ENCODE assay signal across 26 mouse cellular contexts in the genomic region with DNA sequence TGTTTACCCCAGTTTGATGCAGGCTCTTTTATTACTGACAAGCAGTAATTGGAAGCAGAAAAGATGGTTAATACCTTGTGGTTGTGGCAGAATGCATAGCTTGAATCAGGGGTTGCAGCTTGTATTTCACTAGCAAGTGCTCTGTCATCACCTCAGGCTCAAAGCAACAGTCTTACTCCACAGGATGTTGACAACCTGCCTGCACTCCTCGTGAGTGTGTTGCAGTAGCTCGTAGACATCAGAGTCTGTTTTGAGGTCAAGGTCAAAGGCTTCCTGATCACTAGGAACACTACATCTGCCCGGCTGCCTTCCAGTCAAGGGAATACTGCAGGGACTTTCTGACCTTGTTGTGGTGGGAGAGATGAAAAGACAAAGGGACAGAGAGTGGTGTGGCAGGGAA. TPM values are rescaled to one million over a fixed set of nuclear protein-coding genes. Genes with fewer than 3 reads are reported as not detected.
DNase-seq lines count a peak whose midpoint lies in the region; ATAC-seq lines count a peak whose summit lies in the region.
"Had no signal": no experiment of that assay in that cellular context is flagged by ENCODE, and none has a peak within 500 bp of the region (broad histone marks: within the 10 kb centered on the region; RNA-seq: fewer than 3 reads in every experiment).

No protein-coding gene starts in this region.

- peaks cover 4% of the 10 kb centered on the region; the same call in 1 of the 2 replicates for H3K36me3 ChIP-seq in heart, embryonic 12.5 days
- H3K36me3 ChIP-seq: heart, embryonic 10.5 days; liver, embryonic 13.5 days; midbrain, embryonic 13.5 days had no signal

- peaks cover 32% of the 10 kb centered on the region for H3K4me1 ChIP-seq in heart, embryonic 12.5 days (replicated peaks)

- H3K27ac ChIP-seq in heart, embryonic 12.5 days (ENCODE audit: poor library complexity, severe bottlenecking), result peak overlapping the region; percentile 29; the same call in 1 of the 2 replicates
- H3K27ac ChIP-seq: heart, embryonic 10.5 days; hindbrain, postnatal 0 days; limb, embryonic 13.5 days; liver, embryonic 13.5 days; midbrain, embryonic 13.5 days had no signal

- H3K27me3 ChIP-seq in heart, embryonic 12.5 days (replicated peaks), result no peaks in the 10 kb centered on the region
- H3K27me3 ChIP-seq: limb, embryonic 13.5 days; liver, embryonic 13.5 days; megakaryocyte, embryonic 14.5 days; midbrain, embryonic 13.5 days; Patski had no signal

- DNase-seq in heart, adult 8-10 months (ENCODE audit: low spot score), result no peak
- DNase-seq in CD4-positive helper T cell, adult 2 months (ENCODE audit: low read depth, low spot score), result peak; percentile 33
- DNase-seq in naive thymus-derived CD4-positive, alpha-beta T cell, adult 2 months (ENCODE audit: low read depth), result peak; percentile 65
- DNase-seq in spleen, postnatal 36 days (ENCODE audit: low spot score in 2 of 2), result no peak
- no peak for DNase-seq in cerebellum, adult 11 months
- DNase-seq: adrenal gland, adult 8-10 months; B cell, adult 2 months; cerebellum, adult 8-10 months; gastrocnemius, postnatal 25 days; heart, postnatal 10 days; kidney, adult 11 months; kidney, postnatal 4 days; liver, embryonic 13.5 days; lung, adult 2 months; right cerebral cortex, postnatal 25 days; spleen, adult 18-20 months; thymus, postnatal 36 days had no signal

- ATAC-seq in heart, embryonic 12.5 days (ENCODE audit: insufficient number of reproducible peaks, low FRiP score), result no peak
- peak; percentile 65 for ATAC-seq in activated CD4-positive, CD25-positive, alpha-beta regulatory T cell, adult 4 months
- ATAC-seq: forebrain, embryonic 16.5 days; hindbrain, postnatal 0 days; midbrain, embryonic 13.5 days; Patski had no signal

- H3K9ac ChIP-seq in heart, embryonic 12.5 days, result no peak overlapping the region
- H3K9ac ChIP-seq: limb, embryonic 13.5 days; liver, embryonic 13.5 days; midbrain, embryonic 13.5 days had no signal

- no peak overlapping the region for H3K4me2 ChIP-seq in heart, embryonic 12.5 days
- H3K4me2 ChIP-seq: limb, embryonic 13.5 days; liver, embryonic 13.5 days; midbrain, embryonic 13.5 days had no signal

- no peaks in the 10 kb centered on the region for H3K9me3 ChIP-seq in heart, embryonic 12.5 days (replicated peaks)
- H3K9me3 ChIP-seq: heart, embryonic 10.5 days; limb, embryonic 13.5 days; liver, embryonic 13.5 days; megakaryocyte, embryonic 14.5 days; midbrain, embryonic 13.5 days had no signal

- no peak overlapping the region for H3K4me3 ChIP-seq in heart, embryonic 12.5 days
- H3K4me3 ChIP-seq: heart, embryonic 10.5 days; limb, embryonic 13.5 days; liver, embryonic 13.5 days; megakaryocyte, embryonic 14.5 days; midbrain, embryonic 13.5 days had no signal

- 20% methylated on average over 3 of the region's 3 CpGs for WGBS in heart, embryonic 12.5 days

RNA-seq across cellular contexts. Expression of gene Ubtd2, which starts 31.5 kb away (rescaled TPM):
- polyA plus RNA-seq in heart, embryonic 12.5 days (2016; fragmentation: Nextera tagmentation; extraction: Ambion mirVana), result 34.8 and 37.0 TPM in 2 replicates
- total RNA-seq in heart, adult 8-10 months (2022), result 1 to 10 TPM; 3.0 to 4.4 (median 3.7) TPM
- polyA plus RNA-seq in activated CD4-positive, CD25-positive, alpha-beta regulatory T cell, adult 4 months (2017; shearing (Covaris generic)), result 1 to 10 TPM; 2.3 to 3.1 TPM

RNA-seq across cellular contexts. Expression of gene Efcab9, which starts 45.3 kb away (rescaled TPM):
- 0.31 and 0.36 TPM in 2 replicates for polyA plus RNA-seq in heart, embryonic 12.5 days (2016; fragmentation: Nextera tagmentation; extraction: Ambion mirVana)
- not detected for total RNA-seq in heart, adult 8-10 months (2022)
- polyA plus RNA-seq in activated CD4-positive, CD25-positive, alpha-beta regulatory T cell, adult 4 months (2017; shearing (Covaris generic)), result 1 to 10 TPM; 1.1 to 1.2 TPM
- total RNA-seq: hindbrain, postnatal 0 days had no signal
- polyA plus RNA-seq: forebrain, embryonic 16.5 days; heart, embryonic 10.5 days; hindbrain, postnatal 0 days; lung, adult 2 months had no signal

RNA-seq across cellular contexts. Expression of gene Stk10, which starts 46.5 kb away (rescaled TPM):
- polyA plus RNA-seq in heart, embryonic 12.5 days (2016; fragmentation: Nextera tagmentation; extraction: Ambion mirVana), result 2.9 and 3.2 TPM in 2 replicates
- total RNA-seq in heart, adult 8-10 months (2022), result 1 to 10 TPM; 6.6 to 9.2 (median 8.7) TPM
- 100 to 1,000 TPM in 1 of 2 experiments, 10 to 100 TPM in 1; 66.9 to 116 TPM for polyA plus RNA-seq in activated CD4-positive, CD25-positive, alpha-beta regulatory T cell, adult 4 months (2017; shearing (Covaris generic))

Comparison
In these comparisons a context has a peak if more than half of its experiments do, and no peak if none do; other contexts are left out.
1. DNase-seq: peak in CD4-positive helper T cell, adult 2 months (single experiment) and naive thymus-derived CD4-positive, alpha-beta T cell, adult 2 months (single experiment); none in heart, adult 8-10 months (single experiment), spleen, postnatal 36 days (0 of 2) and cerebellum, adult 11 months (single experiment).
2. RNA of gene Stk10, which starts 46.5 kb away (polyA plus RNA-seq): 66.9 to 116 TPM in activated CD4-positive, CD25-positive, alpha-beta regulatory T cell, adult 4 months; 2.9 to 3.2 TPM in heart, embryonic 12.5 days; every median in the first group is over 10 times any median in the second.